Mouse (Mus musculus) neural tube, embryonic 13.5 days (tissue): ENCODE data around the gene Grwd1. TPM values are rescaled to one million over a fixed set of nuclear protein-coding genes. Genes with fewer than 3 reads are reported as not detected.

Experiments
- ATAC-seq: fragments of 200-750 bp; cut with Nextera tagmentation; 2 replicates; pipeline ENCODE4 v1.8.0; 2017; ENCODE audit warnings: low read depth, mild to moderate bottlenecking, moderate TSS enrichment, moderate library complexity
- H3K27ac ChIP-seq: fragments of 300-500 bp; sonication (generic); replicated peaks from 2 replicates; pipeline ENCODE4 v1.5.1; 2015; ENCODE audit warnings: moderate library complexity, mild to moderate bottlenecking, inconsistent platforms
- H3K27me3 ChIP-seq: fragments of 300-500 bp; sonication (generic); 2 replicates; pipeline ENCODE4 v1.6.1; 2015; ENCODE audit warnings: mild to moderate bottlenecking, inconsistent platforms
- H3K36me3 ChIP-seq: fragments of 300-500 bp; sonication (generic); 2 replicates; pipeline ENCODE4 v1.6.1; 2015; ENCODE audit warnings: mild to moderate bottlenecking, inconsistent platforms
- H3K4me1 ChIP-seq: fragments of 300-500 bp; sonication (generic); replicated peaks from 2 replicates; pipeline ENCODE4 v1.6.1; 2015; ENCODE audit warnings: inconsistent platforms
- H3K4me2 ChIP-seq: fragments of 300-500 bp; sonication (generic); 2 replicates; pipeline ENCODE4 v1.6.1; 2015; ENCODE audit warnings: inconsistent platforms, mild to moderate bottlenecking, moderate library complexity
- H3K4me3 ChIP-seq: fragments of 300-500 bp; sonication (generic); 2 replicates; pipeline ENCODE4 v1.5.1; 2015; ENCODE audit warnings: mild to moderate bottlenecking, inconsistent platforms
- H3K9ac ChIP-seq: fragments of 300-500 bp; sonication (generic); 2 replicates; pipeline ENCODE4 v1.6.1; 2015; ENCODE audit warnings: moderate library complexity, mild to moderate bottlenecking, inconsistent platforms
- H3K9me3 ChIP-seq: fragments of 300-500 bp; sonication (generic); 2 replicates; pipeline ENCODE4 v1.6.1; 2016; ENCODE audit warnings: inconsistent platforms
- WGBS: fragments of 180-500 bp; shearing (Covaris S2); methylation state at CpG from one replicate; pipeline ENCODE4 v1.1.7; 2015; 5-methylcytosine and 5-hydroxymethylcytosine counted together
- polyA plus RNA-seq: library from polyadenylated mRNA; unstranded; fragments of >200 nt; fragmentation: Nextera tagmentation; extraction: Ambion mirVana; gene quantifications from 2 replicates; pipeline ENCODE4 v1.2.1, GENCODE M21; 2015

Gene Grwd1
- polyA plus RNA-seq, 1 experiment from 2014 or later, result 34.6 TPM

- Histone ChIP-seq H3K4me1 (peaks cover 39% of the 10 kb centered on the region), H3K9ac (peak overlapping the region; percentile 57), H3K4me3 (peak overlapping the region; percentile 35), H3K36me3 (peaks cover 9% of the 10 kb centered on the region), H3K4me2 (peak overlapping the region; percentile 50), H3K9me3 (no peaks in the 10 kb centered on the region), H3K27ac (no peak overlapping the region), H3K27me3 (peaks cover 68% of the 10 kb centered on the region)
- ATAC-seq, result no peak
- WGBS, result under 1% methylated on average over 80 of the region's 86 CpGs
Measured at GRCm38 (mm10) chr7:45833148-45833790, 2.5 kb upstream of the Grwd1 start.

GRCm38 (mm10) chr7:45832428-45832827 lies 1.7 kb upstream of the Grwd1 start:
- 12% methylated on average over 30 of the region's 30 CpGs for WGBS
- H3K27me3 ChIP-seq, result peaks cover 62% of the 10 kb centered on the region
- H3K9ac ChIP-seq, result peak overlapping the region; percentile 57; the same call in 1 of the 2 replicates

GRCm38 (mm10) chr7:45831128-45831525 lies 383 bp upstream of the Grwd1 start:
- Histone ChIP-seq H3K27me3 (peaks cover 49% of the 10 kb centered on the region), H3K4me1 (peaks cover 39% of the 10 kb centered on the region), H3K27ac (peak overlapping the region; percentile 89), H3K4me3 (peak overlapping the region; percentile 86), H3K36me3 (peaks cover 30% of the 10 kb centered on the region), H3K4me2 (peak overlapping the region; percentile 88), H3K9me3 (no peaks in the 10 kb centered on the region), H3K9ac (peak overlapping the region; percentile 75; the same call in 1 of the 2 replicates)
- 16% methylated on average over 5 of the region's 5 CpGs for WGBS
- ATAC-seq, result peak; percentile 62

More at GRCm38 (mm10) chr7:45832428-45832827, 1.7 kb upstream of the Grwd1 start:
- peak overlapping the region; percentile 35 for H3K4me3 ChIP-seq
- no peak overlapping the region for H3K27ac ChIP-seq
- no peak for ATAC-seq
- H3K4me2 ChIP-seq, result peak overlapping the region; percentile 50
- H3K9me3 ChIP-seq, result no peaks in the 10 kb centered on the region
- peaks cover 39% of the 10 kb centered on the region for H3K4me1 ChIP-seq
- H3K36me3 ChIP-seq, result peaks cover 17% of the 10 kb centered on the region

GRCm38 (mm10) chr7:45826631-45827030 lies 4.1 kb downstream of the Grwd1 start:
- H3K4me2 ChIP-seq, result no peak overlapping the region
- no peaks in the 10 kb centered on the region for H3K9me3 ChIP-seq
- H3K27me3 ChIP-seq, result peaks cover 4% of the 10 kb centered on the region
- H3K27ac ChIP-seq, result no peak overlapping the region
- H3K9ac ChIP-seq, result no peak overlapping the region
- peaks cover 18% of the 10 kb centered on the region for H3K4me1 ChIP-seq
- peaks cover 64% of the 10 kb centered on the region for H3K36me3 ChIP-seq
- WGBS, result 92% methylated on average over 7 of the region's 7 CpGs
- H3K4me3 ChIP-seq, result no peak overlapping the region
- ATAC-seq, result no peak

- Histone ChIP-seq H3K27ac (no peak within 1 kb of the TSS), H3K4me3 (no peak within 1 kb of the TSS), H3K9me3 (no peaks in the 10 kb centered on the region), H3K4me1 (peaks cover 2% of the 10 kb centered on the region), H3K9ac (peak within 1 kb of the TSS; percentile 22; the same call in 1 of the 2 replicates), H3K4me2 (no peak within 1 kb of the TSS), H3K27me3 (peaks cover 12% of the 10 kb centered on the region), H3K36me3 (peaks cover 66% of the 10 kb centered on the region)
- 77% methylated on average over 7 of the region's 7 CpGs for WGBS
- no peak for ATAC-seq
Measured at GRCm38 (mm10) chr7:45824598-45824997, 6.1 kb downstream of the Grwd1 start, which contains the start of gene Kcnj14. TSS of gene Kcnj14 (minus strand) at chr7:45824782.

GRCm38 (mm10) chr7:45820913-45821312 lies 9.8 kb downstream of the Grwd1 start:
- Histone ChIP-seq H3K36me3 (peaks cover 33% of the 10 kb centered on the region), H3K4me2 (no peak overlapping the region), H3K4me3 (no peak overlapping the region), H3K27me3 (peaks cover 18% of the 10 kb centered on the region), H3K9ac (no peak overlapping the region), H3K4me1 (peaks cover 3% of the 10 kb centered on the region), H3K27ac (no peak overlapping the region), H3K9me3 (no peaks in the 10 kb centered on the region)
- ATAC-seq, result no peak

- H3K4me2 ChIP-seq, result peak overlapping the region; percentile 9; the same call in 1 of the 2 replicates
- H3K36me3 ChIP-seq, result peaks cover 22% of the 10 kb centered on the region
- ATAC-seq, result no peak
- peaks cover 13% of the 10 kb centered on the region for H3K4me1 ChIP-seq
- 0 out of 2 replicates have a peak overlapping the region, but pooled peaks have one; percentile 22 for H3K9ac ChIP-seq
- no peak overlapping the region for H3K4me3 ChIP-seq
- H3K9me3 ChIP-seq, result no peaks in the 10 kb centered on the region
- peaks cover 18% of the 10 kb centered on the region for H3K27me3 ChIP-seq
- 18% methylated on average over 25 of the region's 25 CpGs for WGBS
- H3K27ac ChIP-seq, result no peak overlapping the region
Measured at GRCm38 (mm10) chr7:45819843-45820242, 10.9 kb downstream of the Grwd1 start.

GRCm38 (mm10) chr7:45815984-45816351 lies 14.8 kb downstream of the Grwd1 start:
- peaks cover 38% of the 10 kb centered on the region for H3K4me1 ChIP-seq
- H3K9ac ChIP-seq, result no peak overlapping the region
- ATAC-seq, result no peak
- peak overlapping the region; percentile 78; the same call in 1 of the 2 replicates for H3K27ac ChIP-seq
- H3K9me3 ChIP-seq, result no peaks in the 10 kb centered on the region
- H3K4me2 ChIP-seq, result no peak overlapping the region
- peaks cover 19% of the 10 kb centered on the region for H3K36me3 ChIP-seq
- peaks cover 17% of the 10 kb centered on the region for H3K27me3 ChIP-seq
- WGBS, result 74% methylated on average over 2 of the region's 2 CpGs
- no peak overlapping the region for H3K4me3 ChIP-seq

- Histone ChIP-seq H3K4me3 (peak overlapping the region; percentile 35; the same call in 1 of the 2 replicates), H3K36me3 (peaks cover 24% of the 10 kb centered on the region), H3K27me3 (peaks cover 13% of the 10 kb centered on the region), H3K4me2 (peak overlapping the region; percentile 58), H3K9me3 (no peaks in the 10 kb centered on the region), H3K27ac (peak overlapping the region; percentile 78), H3K4me1 (peaks cover 38% of the 10 kb centered on the region), H3K9ac (peak overlapping the region; percentile 45)
- no peak for ATAC-seq
- 45% methylated on average over 10 of the region's 10 CpGs for WGBS
Measured at GRCm38 (mm10) chr7:45815323-45815983, 15.3 kb downstream of the Grwd1 start.

- peak overlapping the region; percentile 58 for H3K4me2 ChIP-seq
- 4% methylated on average over 5 of the region's 5 CpGs for WGBS
- no peak for ATAC-seq
- peaks cover 38% of the 10 kb centered on the region for H3K4me1 ChIP-seq
- peaks cover 7% of the 10 kb centered on the region for H3K27me3 ChIP-seq
- H3K4me3 ChIP-seq, result peak overlapping the region; percentile 35
- peak overlapping the region; percentile 45 for H3K9ac ChIP-seq
- peak overlapping the region; percentile 78 for H3K27ac ChIP-seq
- H3K36me3 ChIP-seq, result peaks cover 30% of the 10 kb centered on the region
- no peaks in the 10 kb centered on the region for H3K9me3 ChIP-seq
Measured at GRCm38 (mm10) chr7:45814841-45815240, 15.9 kb downstream of the Grwd1 start.

- peak within 1 kb of the TSS; percentile 100 for H3K27ac ChIP-seq
Measured at GRCm38 (mm10) chr7:45813787-45814779, 16.7 kb downstream of the Grwd1 start, which contains the start of gene Cyth2. TSS of gene Cyth2 (minus strand) at chr7:45814581.

More at GRCm38 (mm10) chr7:45813787-45814779, 16.7 kb downstream of the Grwd1 start, which contains the start of gene Cyth2:
- H3K27me3 ChIP-seq, result peaks cover 7% of the 10 kb centered on the region; the same call in 1 of the 2 replicates
- under 1% methylated on average over 91 of the region's 92 CpGs for WGBS
- peaks cover 38% of the 10 kb centered on the region for H3K36me3 ChIP-seq
- no peaks in the 10 kb centered on the region for H3K9me3 ChIP-seq
- peak within 1 kb of the TSS; percentile 91 for H3K4me3 ChIP-seq
- peaks cover 42% of the 10 kb centered on the region for H3K4me1 ChIP-seq
- peak within 1 kb of the TSS; percentile 100 for H3K9ac ChIP-seq
- peak within 1 kb of the TSS; percentile 96 for H3K4me2 ChIP-seq
- ATAC-seq, result peak; percentile 99
